Mouse (Mus musculus) midbrain, embryonic 10.5 days (tissue): ENCODE measurements around the gene Ppfibp1. TPM values are rescaled to one million over a fixed set of nuclear protein-coding genes. Genes with fewer than 3 reads are reported as not detected.

Experiments used
- DNase-seq: peaks from one replicate; pipeline ENCODE4 v3.0.0-alpha.2; 2017; ENCODE audit warnings: low spot score
- H3K27ac ChIP-seq: fragments of 300-500 bp; sonication (generic); replicated peaks from 2 replicates; pipeline ENCODE4 v1.5.1; 2016; ENCODE audit warnings: mild to moderate bottlenecking
- H3K27me3 ChIP-seq: fragments of 300-500 bp; sonication (generic); 2 replicates; pipeline ENCODE4 v1.6.1; 2016; ENCODE audit warnings: low read depth, mild to moderate bottlenecking; ENCODE audit not compliant: poor library complexity, severe bottlenecking
- H3K36me3 ChIP-seq: fragments of 300-500 bp; sonication (generic); 2 replicates; pipeline ENCODE4 v1.6.1; 2016; ENCODE audit warnings: mild to moderate bottlenecking, moderate library complexity
- H3K4me1 ChIP-seq: fragments of 300-500 bp; sonication (generic); 2 replicates; pipeline ENCODE4 v1.6.1; 2016
- H3K4me3 ChIP-seq: fragments of 300-500 bp; sonication (generic); 2 replicates; pipeline ENCODE4 v1.5.1; 2016; ENCODE audit warnings: mild to moderate bottlenecking, moderate library complexity
- H3K9me3 ChIP-seq: fragments of 300-500 bp; sonication (generic); replicated peaks from 2 replicates; pipeline ENCODE4 v1.6.1; 2016; ENCODE audit warnings: mild to moderate bottlenecking
- WGBS: fragments of 180-500 bp; shearing (Covaris S2); methylation state at CpG from one replicate; pipeline ENCODE4 v1.1.7; 2016; 5-methylcytosine and 5-hydroxymethylcytosine counted together
- polyA plus RNA-seq: library from polyadenylated mRNA; unstranded; fragments of >200 nt; fragmentation: Nextera tagmentation; extraction: Ambion mirVana; gene quantifications from 2 replicates; pipeline ENCODE4 v1.2.1, GENCODE M21; 2016

The Ppfibp1 gene
- polyA plus RNA-seq, 1 experiment from 2014 or later: 28.8 TPM

DNA sequence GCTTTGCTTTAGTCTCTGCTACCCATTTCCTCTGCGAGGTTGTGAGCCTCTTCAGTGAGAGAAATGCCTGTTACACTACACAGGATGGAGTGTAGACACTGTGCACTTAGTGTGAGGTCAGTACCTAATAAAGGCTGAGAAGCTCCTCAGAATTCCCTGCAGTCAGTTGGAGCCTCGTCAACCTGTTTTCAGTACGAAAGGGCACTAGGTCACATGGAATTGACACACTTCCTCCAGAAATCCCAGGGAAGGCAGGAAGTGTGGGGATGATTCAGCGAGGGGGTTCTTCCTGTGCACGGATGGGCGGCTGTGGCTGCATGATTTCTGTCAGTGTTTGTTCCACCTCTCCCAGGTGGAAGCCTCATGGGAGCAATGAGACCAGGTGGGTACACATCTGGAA lies 44.8 kb downstream of the Ppfibp1 start:
- H3K36me3 ChIP-seq: no peaks in the 10 kb centered on the region
- no peak for DNase-seq
- no peak overlapping the region for H3K4me3 ChIP-seq
- no peaks in the 10 kb centered on the region for H3K27me3 ChIP-seq
- H3K4me1 ChIP-seq: peaks cover 21% of the 10 kb centered on the region
- 79% methylated on average over 6 of the region's 6 CpGs for WGBS
- H3K27ac ChIP-seq: no peak overlapping the region
- H3K9me3 ChIP-seq: no peaks in the 10 kb centered on the region

DNA sequence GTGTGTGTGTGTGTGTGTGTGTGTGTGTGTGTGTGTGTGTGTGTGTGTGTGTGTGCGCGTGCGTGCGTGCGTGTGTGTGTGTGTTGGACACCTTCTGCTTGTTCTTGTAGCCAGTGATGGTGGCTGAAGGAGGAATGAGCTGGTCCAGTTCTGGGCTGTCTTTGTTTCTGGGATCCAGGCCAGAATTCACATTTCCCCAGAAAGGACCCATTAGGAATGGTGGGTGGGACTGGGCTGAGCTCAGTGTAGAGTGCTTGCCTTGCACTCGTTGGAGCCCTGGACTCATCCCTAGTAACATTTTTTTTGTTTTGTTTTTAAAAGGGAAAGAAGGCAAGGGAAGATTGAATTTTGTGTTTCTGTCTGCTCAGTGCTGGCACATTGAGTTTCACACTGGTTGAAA lies 47.7 kb downstream of the Ppfibp1 start:
- peaks cover 11% of the 10 kb centered on the region for H3K36me3 ChIP-seq
- 84% methylated on average over 6 of the region's 6 CpGs for WGBS
- peaks cover 10% of the 10 kb centered on the region for H3K4me1 ChIP-seq
- H3K27ac ChIP-seq: no peak overlapping the region
- no peaks in the 10 kb centered on the region for H3K9me3 ChIP-seq
- DNase-seq: no peak
- H3K27me3 ChIP-seq: no peaks in the 10 kb centered on the region
- no peak overlapping the region for H3K4me3 ChIP-seq

DNA sequence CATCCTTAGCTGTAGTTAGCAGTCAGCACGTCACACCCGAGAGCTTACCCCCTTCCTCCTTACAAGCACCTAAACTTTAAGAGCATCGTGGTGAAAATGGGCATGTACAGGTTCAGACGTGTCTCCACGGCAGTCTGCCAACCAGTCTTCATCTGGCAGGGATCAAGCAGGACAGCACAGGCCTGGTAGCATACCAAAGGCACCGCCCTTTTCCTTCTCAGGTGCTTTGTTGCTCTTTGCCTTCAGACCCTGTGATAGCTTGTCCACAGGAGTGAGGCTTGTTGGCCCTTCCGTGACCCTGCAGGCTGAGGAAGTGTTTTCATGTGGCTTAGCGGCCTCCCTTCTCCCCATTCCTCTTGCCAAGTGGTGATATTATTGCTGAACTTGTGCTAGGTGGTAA lies 50.7 kb downstream of the Ppfibp1 start:
- Histone ChIP-seq H3K9me3 (no peaks in the 10 kb centered on the region), H3K27me3 (no peaks in the 10 kb centered on the region), H3K4me3 (no peak overlapping the region), H3K4me1 (peaks cover 10% of the 10 kb centered on the region), H3K36me3 (peaks cover 11% of the 10 kb centered on the region), H3K27ac (no peak overlapping the region)
- no peak for DNase-seq
- WGBS: 95% methylated on average over 8 of the region's 8 CpGs

- peaks cover 11% of the 10 kb centered on the region for H3K36me3 ChIP-seq
- no peak overlapping the region for H3K27ac ChIP-seq
- no peaks in the 10 kb centered on the region for H3K27me3 ChIP-seq
- 87% methylated on average over 7 of the region's 7 CpGs for WGBS
- no peak overlapping the region for H3K4me3 ChIP-seq
- DNase-seq: no peak
- H3K4me1 ChIP-seq: peaks cover 13% of the 10 kb centered on the region
- H3K9me3 ChIP-seq: no peaks in the 10 kb centered on the region
These were observed 53.4 kb downstream of the Ppfibp1 start for GRCm38 (mm10) chr6:146941505-146942275.

- H3K4me1 ChIP-seq: peaks cover 18% of the 10 kb centered on the region
- peaks cover 9% of the 10 kb centered on the region for H3K36me3 ChIP-seq
- H3K9me3 ChIP-seq: no peaks in the 10 kb centered on the region
- peaks cover 3% of the 10 kb centered on the region; the same call in 1 of the 2 replicates for H3K27me3 ChIP-seq
- H3K27ac ChIP-seq: no peak overlapping the region
- H3K4me3 ChIP-seq: no peak overlapping the region
- DNase-seq: no peak
These were observed 55.7 kb downstream of the Ppfibp1 start for GRCm38 (mm10) chr6:146944009-146944408.

GRCm38 (mm10) chr6:146944830-146945229 lies 56.5 kb downstream of the Ppfibp1 start:
- peaks cover under 1% of the 10 kb centered on the region; the same call in 1 of the 2 replicates for H3K36me3 ChIP-seq
- WGBS: 60% methylated on average over 4 of the region's 4 CpGs
- H3K4me1 ChIP-seq: peaks cover 21% of the 10 kb centered on the region
- no peaks in the 10 kb centered on the region for H3K9me3 ChIP-seq
- no peak for DNase-seq
- peaks cover 3% of the 10 kb centered on the region; the same call in 1 of the 2 replicates for H3K27me3 ChIP-seq
- no peak overlapping the region for H3K4me3 ChIP-seq
- no peak overlapping the region for H3K27ac ChIP-seq

- H3K27me3 ChIP-seq: peaks cover 3% of the 10 kb centered on the region; the same call in 1 of the 2 replicates
- peaks cover 36% of the 10 kb centered on the region for H3K4me1 ChIP-seq
- H3K4me3 ChIP-seq: no peak overlapping the region
- H3K36me3 ChIP-seq: no peaks in the 10 kb centered on the region
- no peak for DNase-seq
- 85% methylated on average over 6 of the region's 6 CpGs for WGBS
- H3K27ac ChIP-seq: no peak overlapping the region; the same call in 1 of the 2 replicates
- no peaks in the 10 kb centered on the region for H3K9me3 ChIP-seq
These were observed 58.2 kb downstream of the Ppfibp1 start for GRCm38 (mm10) chr6:146946327-146947029.

DNA sequence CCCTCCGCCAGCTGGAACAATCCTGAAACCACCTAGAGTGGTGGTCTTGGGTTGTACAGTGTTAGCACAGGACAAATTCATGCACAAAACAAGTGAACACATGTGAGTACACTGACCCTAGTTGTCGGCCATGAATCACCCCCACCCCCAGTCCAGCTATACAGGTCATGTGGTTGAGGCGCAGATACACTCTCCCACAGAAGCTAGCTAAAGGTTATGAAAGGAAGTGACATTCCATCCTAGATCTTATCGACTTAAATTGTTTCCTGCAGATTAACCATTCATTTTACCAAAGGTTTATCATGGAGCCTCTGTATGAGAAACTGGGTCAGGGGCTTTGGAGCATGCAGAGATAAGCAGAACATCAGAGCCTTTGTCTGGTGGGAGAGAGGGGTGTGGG lies 58.9 kb downstream of the Ppfibp1 start:
- Histone ChIP-seq H3K4me3 (no peak overlapping the region), H3K4me1 (peaks cover 37% of the 10 kb centered on the region), H3K27ac (no peak overlapping the region), H3K36me3 (no peaks in the 10 kb centered on the region), H3K9me3 (no peaks in the 10 kb centered on the region), H3K27me3 (peaks cover 3% of the 10 kb centered on the region; the same call in 1 of the 2 replicates)
- WGBS: 90% methylated on average over 4 of the region's 4 CpGs
- no peak for DNase-seq

DNA sequence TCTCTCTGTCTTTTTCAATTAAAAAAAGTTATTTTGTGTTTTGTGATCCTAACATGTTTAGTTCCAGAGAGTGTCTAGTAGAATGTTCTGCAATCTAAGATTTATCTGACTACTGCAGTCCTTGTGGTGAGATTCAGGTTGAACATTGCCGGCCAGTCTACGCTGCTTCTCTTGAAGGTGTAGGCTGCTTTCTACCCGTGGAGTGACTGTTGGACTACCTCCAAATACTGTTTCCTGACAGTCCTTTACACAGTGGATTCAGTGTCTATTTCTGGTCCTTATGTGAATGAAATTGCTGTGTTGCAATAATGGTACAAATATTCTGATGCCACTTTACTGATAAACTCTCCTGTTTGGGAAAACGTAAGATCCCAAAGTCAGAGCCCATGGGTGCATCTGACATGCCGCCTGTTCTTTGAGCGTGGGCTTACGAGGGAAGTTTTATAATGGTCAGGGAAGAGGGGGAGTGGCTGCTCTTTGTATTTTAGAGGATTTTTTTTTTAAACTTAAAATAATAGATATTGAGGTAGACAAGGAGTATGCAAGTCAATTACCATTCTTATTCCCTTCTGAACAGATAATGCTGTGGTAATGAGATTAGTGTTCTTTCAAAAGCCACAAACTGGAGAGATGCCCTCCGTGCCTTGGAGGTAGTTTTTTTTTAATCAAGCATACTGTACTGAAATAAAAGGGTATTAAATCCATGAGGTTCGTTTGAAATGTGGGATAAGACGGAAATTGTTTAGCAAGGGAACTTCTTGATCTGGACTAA lies 61.6 kb downstream of the Ppfibp1 start:
- peaks cover 32% of the 10 kb centered on the region for H3K4me1 ChIP-seq
- no peaks in the 10 kb centered on the region for H3K9me3 ChIP-seq
- no peak overlapping the region for H3K4me3 ChIP-seq
- H3K27ac ChIP-seq: no peak overlapping the region
- 42% methylated on average over 10 of the region's 10 CpGs for WGBS
- H3K36me3 ChIP-seq: no peaks in the 10 kb centered on the region
- peaks cover 3% of the 10 kb centered on the region; the same call in 1 of the 2 replicates for H3K27me3 ChIP-seq
- no peak for DNase-seq

DNA sequence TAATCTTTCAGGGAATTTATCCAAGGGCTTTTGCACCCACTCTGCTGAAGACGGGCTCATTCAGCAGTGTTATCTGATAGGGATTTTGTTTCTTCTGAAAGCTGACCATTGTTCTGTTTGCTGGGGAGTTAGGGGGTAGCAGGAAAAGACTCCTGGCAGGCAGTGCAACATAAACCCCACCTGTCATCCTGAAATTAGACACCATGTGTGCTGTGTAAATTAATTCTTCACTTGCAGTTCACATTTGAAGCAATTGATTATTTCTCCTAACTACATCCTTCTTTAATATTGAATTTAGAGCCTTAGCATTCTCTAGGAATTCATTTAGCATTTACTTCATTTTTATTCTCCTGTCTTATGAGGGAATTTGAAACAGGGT lies 62.2 kb downstream of the Ppfibp1 start:
- WGBS: 5% methylated on average over 1 of the region's 1 CpGs
- Histone ChIP-seq H3K9me3 (no peaks in the 10 kb centered on the region), H3K4me1 (peaks cover 30% of the 10 kb centered on the region), H3K27ac (no peak overlapping the region), H3K4me3 (no peak overlapping the region), H3K36me3 (no peaks in the 10 kb centered on the region), H3K27me3 (peaks cover 3% of the 10 kb centered on the region; the same call in 1 of the 2 replicates)
- no peak for DNase-seq

- 86% methylated on average over 1 of the region's 1 CpGs for WGBS
- no peak for DNase-seq
These were observed 66.0 kb downstream of the Ppfibp1 start, which contains the start of gene 1700034J05Rik for GRCm38 (mm10) chr6:146954258-146954657. Gene 1700034J05Rik, minus strand, starts transcription at chr6:146954422.

DNA sequence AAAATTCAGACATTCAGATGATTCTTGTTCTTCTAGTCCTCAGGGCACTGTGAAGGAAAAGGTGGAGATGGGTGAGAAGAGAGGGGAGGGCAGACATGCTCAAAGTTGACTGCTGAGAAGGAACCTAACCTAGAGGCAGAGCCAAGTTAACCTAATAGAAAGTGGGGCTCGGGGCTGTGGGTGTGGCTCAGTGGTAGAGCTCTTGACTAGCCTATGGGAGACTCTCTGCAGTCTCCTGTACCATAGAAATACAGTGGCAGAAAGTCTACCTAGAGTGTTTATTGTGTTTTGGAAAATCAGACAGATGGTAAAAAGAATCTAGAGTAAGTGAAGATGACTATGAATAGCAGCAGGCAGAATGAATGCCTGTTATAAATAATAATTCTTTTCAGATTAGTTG lies 67.2 kb downstream of the Ppfibp1 start:
- peaks cover 17% of the 10 kb centered on the region for H3K4me1 ChIP-seq
- 68% methylated on average over 1 of the region's 1 CpGs for WGBS
- H3K4me3 ChIP-seq: no peak overlapping the region
- H3K27ac ChIP-seq: no peak overlapping the region
- no peaks in the 10 kb centered on the region for H3K9me3 ChIP-seq
- H3K36me3 ChIP-seq: no peaks in the 10 kb centered on the region
- no peak for DNase-seq
- no peaks in the 10 kb centered on the region for H3K27me3 ChIP-seq

More at GRCm38 (mm10) chr6:146954258-146954657, 66.0 kb downstream of the Ppfibp1 start, which contains the start of gene 1700034J05Rik:
- Histone ChIP-seq H3K27me3 (no peaks in the 10 kb centered on the region), H3K36me3 (no peaks in the 10 kb centered on the region), H3K27ac (no peak within 1 kb of the TSS), H3K4me3 (no peak within 1 kb of the TSS), H3K4me1 (peaks cover 27% of the 10 kb centered on the region), H3K9me3 (no peaks in the 10 kb centered on the region)
